Mouse (Mus musculus): ENCODE data around the gene C530008M17Rik. TPM values are rescaled to one million over a fixed set of nuclear protein-coding genes. Genes with fewer than 3 reads are reported as not detected.

C530008M17Rik gene
- total and polyA plus RNA-seq, 3 experiments, result 3.2 to 10.6 TPM; not detected in 1

DNA sequence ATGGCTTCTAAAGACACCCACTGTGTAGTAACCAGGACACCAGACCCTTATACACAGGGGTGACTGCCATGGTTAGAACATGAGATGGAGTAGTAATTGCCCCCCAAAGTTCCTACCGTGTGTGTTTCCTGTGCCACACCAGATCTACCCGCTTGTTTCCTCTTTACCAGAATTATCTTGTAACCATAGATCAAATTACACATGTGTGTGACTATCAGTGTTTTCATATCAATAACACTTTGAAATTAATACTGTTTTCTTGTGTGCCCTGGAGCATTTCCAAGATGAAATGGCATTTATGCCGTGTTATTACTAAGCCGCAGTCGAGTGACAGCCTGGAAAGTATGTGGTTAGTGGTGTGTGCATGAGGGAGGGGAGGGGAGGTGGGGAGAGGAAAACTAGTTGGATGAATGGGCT lies 33.9 kb downstream of the C530008M17Rik start:
- Histone ChIP-seq H3K4me3 (ENCODE audit: control insufficient read depth in 1 of 2, insufficient read depth in 1 of 2, low read depth in 2 of 2, low read length in 2 of 2) (peak overlapping the region in 1 of 2 experiments; percentile 15; a peak in 1 of 4 replicates), H3K36me3 (ENCODE audit: control insufficient read depth in 1 of 2, insufficient read depth in 2 of 2, low read length in 2 of 2) (peaks cover 0 to 55% of the 10 kb centered on the region in 2 experiments; a peak in 2 of 4 replicates), H3K9ac (ENCODE audit: control insufficient read depth, low read depth, low read length, poor library complexity, severe bottlenecking) (peak overlapping the region; percentile 4; the same call in 1 of the 2 replicates), H3K27me3 (ENCODE audit: control insufficient read depth in 1 of 2, insufficient read depth in 2 of 2, low read length in 2 of 2) (no peaks in the 10 kb centered on the region), H3K27ac (ENCODE audit: control insufficient read depth, low read depth, low read length) (peak overlapping the region; percentile 45), H3K79me2 (ENCODE audit: control insufficient read depth, insufficient read depth, low read length, poor library complexity) (no peaks in the 10 kb centered on the region), H3K4me1 (ENCODE audit: control insufficient read depth in 1 of 2, insufficient read depth in 2 of 2, low read length in 2 of 2) (peaks cover 35 to 42% of the 10 kb centered on the region in 2 experiments), H3K9me3 (replicated peaks; ENCODE audit: insufficient read depth, low read length) (no peaks in the 10 kb centered on the region)
- peak; percentile 88 for DNase-seq (ENCODE audit: low read depth, low spot score)
- no peak for TF ChIP-seq POLR2A (IDR thresholded peaks at IDR 0.05; ENCODE audit: control insufficient read depth in 1 of 2, insufficient read depth in 1 of 2, low read depth in 1 of 2, low read length in 2 of 2, poor library complexity in 1 of 2)
- peak; percentile 85 to 89 for TF ChIP-seq EP300 (IDR thresholded peaks at IDR 0.05; ENCODE audit: low read depth in 1 of 2, low read length in 2 of 2)
- TF ChIP-seq POLR2AphosphoS5 (IDR thresholded peaks at IDR 0.05; ENCODE audit: borderline replicate concordance, low read depth, low read length), result no peak
- TF ChIP-seq RCOR1 (IDR thresholded peaks at IDR 0.05; ENCODE audit: low read depth, low read length), result 0 out of 2 replicates have a peak, but pooled peaks have one; percentile 70
- peak; percentile 53; the same call in 1 of the 2 replicates for TF ChIP-seq MAZ (IDR thresholded peaks at IDR 0.05; ENCODE audit: low read depth, low read length)
- 0 out of 2 replicates have a peak, but pooled peaks have one; percentile 47 for TF ChIP-seq MYC (IDR thresholded peaks at IDR 0.05; ENCODE audit: low read depth, low read length)
- TF ChIP-seq TCF12 (IDR thresholded peaks at IDR 0.05; ENCODE audit: low read depth, low read length), result peak; percentile 71
- TF ChIP-seq UBTF (IDR thresholded peaks at IDR 0.05; ENCODE audit: borderline replicate concordance, insufficient read depth, low read depth, low read length), result no peak
- TF ChIP-seq SIN3A (IDR thresholded peaks at IDR 0.05; ENCODE audit: low read length), result peak; percentile 82
- 0 out of 2 replicates have a peak, but pooled peaks have one; percentile 10 for TF ChIP-seq TAL1 (IDR thresholded peaks at IDR 0.05; ENCODE audit: low read length)
- TF ChIP-seq MAFK (IDR thresholded peaks at IDR 0.05; ENCODE audit: borderline replicate concordance, low read depth, low read length), result 0 out of 2 replicates have a peak, but pooled peaks have one; percentile 19
- peak; percentile 90 for TF ChIP-seq ETS1 (IDR thresholded peaks at IDR 0.05; ENCODE audit: low read depth, low read length)
- TF ChIP-seq MXI1 (IDR thresholded peaks at IDR 0.05; ENCODE audit: low read depth, low read length), result peak; percentile 39; the same call in 1 of the 2 replicates
- TF ChIP-seq BHLHE40 (IDR thresholded peaks at IDR 0.05; ENCODE audit: borderline replicate concordance, low read depth, low read length), result peak; percentile 55; the same call in 1 of the 2 replicates
- no peak for TF ChIP-seq ELF1 (IDR thresholded peaks at IDR 0.05; ENCODE audit: low read depth, low read length)
- peak; percentile 90 for TF ChIP-seq GATA1 (IDR thresholded peaks at IDR 0.05; ENCODE audit: low read depth, low read length)
- no peak for TF ChIP-seq KAT2A (conservative IDR thresholded peaks at IDR 0.05; ENCODE audit: low read depth, low read length)
- peak; percentile 53; the same call in 1 of the 2 replicates for TF ChIP-seq MAX (IDR thresholded peaks at IDR 0.05; ENCODE audit: low read length)

DNA sequence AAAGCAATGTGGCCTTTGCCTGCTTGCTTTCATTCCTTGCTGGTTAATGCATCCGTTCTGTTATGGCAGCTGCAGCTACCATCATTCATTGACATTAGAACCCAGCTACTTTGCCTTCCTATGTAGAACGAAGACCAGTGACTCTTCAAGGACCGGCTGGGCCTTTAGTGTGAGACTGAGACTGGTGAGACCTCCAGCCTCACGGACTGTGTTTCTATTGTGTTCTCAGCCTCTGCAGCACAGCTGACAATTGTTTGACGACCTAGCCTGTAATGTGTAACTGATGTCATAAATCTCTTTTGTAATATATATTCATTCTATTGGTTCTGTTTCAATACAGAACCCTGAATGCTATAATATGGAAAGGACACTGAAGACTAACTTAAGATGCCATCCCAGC lies 34.9 kb downstream of the C530008M17Rik start:
- Histone ChIP-seq H3K36me3 (ENCODE audit: control insufficient read depth in 1 of 2, insufficient read depth in 2 of 2, low read length in 2 of 2) (peaks cover 0 to 45% of the 10 kb centered on the region in 2 experiments; a peak in 2 of 4 replicates), H3K9ac (ENCODE audit: control insufficient read depth, low read depth, low read length, poor library complexity, severe bottlenecking) (no peak overlapping the region), H3K27me3 (ENCODE audit: control insufficient read depth in 1 of 2, insufficient read depth in 2 of 2, low read length in 2 of 2) (no peaks in the 10 kb centered on the region), H3K4me3 (ENCODE audit: control insufficient read depth in 1 of 2, insufficient read depth in 1 of 2, low read depth in 2 of 2, low read length in 2 of 2) (no peak overlapping the region), H3K27ac (ENCODE audit: control insufficient read depth, low read depth, low read length) (no peak overlapping the region), H3K4me1 (ENCODE audit: control insufficient read depth in 1 of 2, insufficient read depth in 2 of 2, low read length in 2 of 2) (peaks cover 27 to 34% of the 10 kb centered on the region in 2 experiments), H3K9me3 (replicated peaks; ENCODE audit: insufficient read depth, low read length) (no peaks in the 10 kb centered on the region), H3K79me2 (ENCODE audit: control insufficient read depth, insufficient read depth, low read length, poor library complexity) (no peaks in the 10 kb centered on the region)
- DNase-seq (ENCODE audit: low read depth, low spot score), result no peak
- TF ChIP-seq POLR2AphosphoS2 (IDR thresholded peaks at IDR 0.05; ENCODE audit: low read length) (no peak), ZKSCAN1 (IDR thresholded peaks at IDR 0.05; ENCODE audit: low read depth, low read length) (no peak), CHD1 (IDR thresholded peaks at IDR 0.05; ENCODE audit: low read depth, low read length) (no peak), ZC3H11A (IDR thresholded peaks at IDR 0.05; ENCODE audit: low read depth, low read length) (no peak), SMC3 (IDR thresholded peaks at IDR 0.05; ENCODE audit: low read depth, low read length) (no peak), MAX (IDR thresholded peaks at IDR 0.05; ENCODE audit: low read length) (no peak), RCOR1 (IDR thresholded peaks at IDR 0.05; ENCODE audit: low read depth, low read length) (no peak), ETS1 (IDR thresholded peaks at IDR 0.05; ENCODE audit: low read depth, low read length) (no peak), MAZ (IDR thresholded peaks at IDR 0.05; ENCODE audit: low read depth, low read length) (no peak), UBTF (IDR thresholded peaks at IDR 0.05; ENCODE audit: borderline replicate concordance, insufficient read depth, low read depth, low read length) (no peak), BHLHE40 (IDR thresholded peaks at IDR 0.05; ENCODE audit: borderline replicate concordance, low read depth, low read length) (no peak), KAT2A (conservative IDR thresholded peaks at IDR 0.05; ENCODE audit: low read depth, low read length) (no peak), TCF12 (IDR thresholded peaks at IDR 0.05; ENCODE audit: low read depth, low read length) (no peak), GABPA (IDR thresholded peaks at IDR 0.05; ENCODE audit: low read depth, low read length) (no peak), USF2 (IDR thresholded peaks at IDR 0.05; ENCODE audit: borderline replicate concordance in 1 of 2, insufficient read depth in 1 of 2, low read depth in 1 of 2, low read length in 2 of 2) (no peak), TAL1 (IDR thresholded peaks at IDR 0.05; ENCODE audit: low read length) (no peak), ELF1 (IDR thresholded peaks at IDR 0.05; ENCODE audit: low read depth, low read length) (no peak)
